Mouse (Mus musculus) erythroblast, embryonic 14.5 days (primary cell): Measurements from ENCODE around the gene Ppp1r2.

Source experiments
- GATA1 ChIP-seq: IDR thresholded peaks from 2 replicates; pipeline ENCODE4 v1.6.1; 2012; ENCODE audit warnings: low read length, inconsistent platforms, mixed read lengths
- TAL1 ChIP-seq: IDR thresholded peaks from 3 replicates; pipeline ENCODE4 v1.6.1; 2012; ENCODE audit warnings: low read length, inconsistent platforms, mixed read lengths

DNA sequence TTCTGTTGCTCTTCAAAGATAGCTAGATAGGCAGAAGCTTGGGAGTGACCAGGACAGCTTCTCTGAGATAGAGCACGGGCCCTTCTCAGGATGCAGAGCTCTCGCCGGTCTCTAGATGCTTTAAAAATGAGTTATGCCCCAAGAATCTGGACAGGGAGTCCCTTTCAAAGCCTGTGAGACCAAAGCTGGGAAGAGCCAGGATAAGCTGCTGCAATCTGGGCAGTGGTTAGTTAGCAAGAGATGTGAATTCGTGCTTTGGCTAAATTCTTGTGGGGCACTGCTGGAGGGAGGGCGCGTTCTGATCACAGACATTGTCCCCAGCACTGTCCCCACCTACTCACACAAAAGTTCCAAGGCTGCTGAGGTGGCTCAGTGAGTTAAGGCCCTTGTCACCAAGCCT is 3.5 kb upstream of the Ppp1r2 start:
- TF ChIP-seq GATA1 (no peak), TAL1 (no peak)
